Mouse (Mus musculus): ENCODE measurements around the gene Pde6c.

The Pde6c gene

GRCm38 (mm10) chr19:38132481-38132880 is at the start of gene Pde6c:
Pde6c (plus strand) TSS chr19:38132781.
- DNase-seq = no peak

GRCm38 (mm10) chr19:38082931-38083525 is 49.6 kb upstream of the Pde6c start:
- DNase-seq = no peak

DNA sequence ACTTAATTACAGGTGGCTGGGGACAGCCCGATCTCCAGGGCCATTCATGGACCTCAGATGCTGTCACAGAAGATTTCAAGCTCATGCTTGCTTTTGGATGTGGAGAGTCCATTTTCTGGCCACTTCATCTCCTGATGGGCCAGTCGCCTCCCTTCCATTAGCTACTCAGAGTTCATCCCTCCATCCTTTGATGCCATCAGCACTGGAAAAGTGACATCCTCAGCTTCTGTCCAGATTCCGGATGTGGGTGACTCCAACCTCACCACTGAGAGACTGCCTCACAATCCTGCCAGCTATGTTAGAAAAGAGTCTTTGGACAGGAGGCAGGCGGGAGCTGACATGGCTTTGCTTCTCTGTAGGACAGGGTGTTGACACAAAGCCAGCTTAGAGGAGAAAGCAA is 46.7 kb upstream of the Pde6c start:
- DNase-seq = no peak

GRCm38 (mm10) chr19:38086948-38087551 is 45.5 kb upstream of the Pde6c start:
- peak; percentile 28 for DNase-seq

GRCm38 (mm10) chr19:38089358-38089757 is 43.2 kb upstream of the Pde6c start:
- DNase-seq = no peak

DNA sequence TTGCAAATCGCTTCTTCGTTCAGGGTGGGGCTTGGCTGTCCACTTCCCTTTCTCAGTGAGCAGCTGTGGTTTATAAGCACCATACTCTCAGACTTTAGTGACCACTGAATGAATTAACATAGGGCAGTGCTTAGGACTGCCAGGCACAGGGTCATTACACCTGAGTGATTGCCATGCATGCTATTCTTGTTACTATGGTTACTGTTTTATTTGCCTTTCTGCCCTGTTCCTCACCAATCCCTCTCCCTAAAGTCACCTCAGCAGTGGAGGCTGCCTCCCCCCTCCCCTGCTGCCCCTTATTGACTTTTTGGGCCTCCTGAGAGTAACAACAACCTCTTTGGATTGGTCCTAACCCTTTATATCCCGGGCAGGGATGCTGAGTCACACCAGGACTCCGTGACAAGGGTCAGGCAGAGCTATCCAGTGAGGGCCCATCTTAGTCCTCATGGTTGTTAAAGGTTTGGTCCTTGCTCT is 41.0 kb upstream of the Pde6c start:
- no peak for DNase-seq

GRCm38 (mm10) chr19:38096231-38096630 is 36.4 kb upstream of the Pde6c start:
- DNase-seq = no peak

- DNase-seq = peak; percentile 14
Observed at GRCm38 (mm10) chr19:38096858-38097758, 35.5 kb upstream of the Pde6c start, which contains the start of gene Ffar4. Ffar4 (plus strand) TSS chr19:38097071.

GRCm38 (mm10) chr19:38107871-38108270 is 24.7 kb upstream of the Pde6c start:
- no peak for DNase-seq

GRCm38 (mm10) chr19:38109506-38110242 is 22.9 kb upstream of the Pde6c start:
- no peak for DNase-seq

- no peak for DNase-seq
Observed at GRCm38 (mm10) chr19:38111056-38111455, 21.5 kb upstream of the Pde6c start.

- DNase-seq = no peak
Observed at GRCm38 (mm10) chr19:38112575-38112974, 20.0 kb upstream of the Pde6c start.

DNA sequence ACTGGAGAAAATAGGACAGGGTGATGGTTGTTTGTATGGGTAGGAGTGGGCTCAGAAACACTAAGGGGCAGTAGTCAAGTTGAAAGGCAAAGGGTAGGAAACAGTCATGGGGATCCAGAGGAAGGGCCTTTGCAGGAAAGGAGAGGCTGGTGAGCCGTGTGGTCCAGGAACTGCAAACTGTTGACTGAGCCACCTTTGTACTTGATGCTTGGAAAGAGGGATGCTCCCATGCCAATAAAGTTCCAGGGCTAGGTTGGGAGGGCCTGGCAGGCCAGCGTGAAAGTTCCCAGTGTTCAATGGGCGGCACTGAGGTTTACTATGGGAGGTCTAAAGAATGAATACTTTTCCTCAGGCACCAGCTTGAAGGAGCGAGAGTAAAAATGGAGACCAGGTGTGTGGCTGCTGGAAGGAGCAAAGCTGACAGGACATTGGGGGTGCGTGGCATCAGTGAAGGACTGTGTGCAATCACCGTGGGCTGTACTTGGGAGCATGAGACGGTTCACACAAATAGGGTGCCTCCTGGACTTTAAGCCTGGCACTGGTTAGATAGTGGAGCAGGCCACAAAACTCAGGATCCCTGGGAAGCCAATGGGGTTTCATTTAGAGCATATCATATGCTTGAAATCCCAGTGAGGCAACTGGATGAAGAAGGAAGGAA is 17.6 kb upstream of the Pde6c start:
- no peak for DNase-seq

DNA sequence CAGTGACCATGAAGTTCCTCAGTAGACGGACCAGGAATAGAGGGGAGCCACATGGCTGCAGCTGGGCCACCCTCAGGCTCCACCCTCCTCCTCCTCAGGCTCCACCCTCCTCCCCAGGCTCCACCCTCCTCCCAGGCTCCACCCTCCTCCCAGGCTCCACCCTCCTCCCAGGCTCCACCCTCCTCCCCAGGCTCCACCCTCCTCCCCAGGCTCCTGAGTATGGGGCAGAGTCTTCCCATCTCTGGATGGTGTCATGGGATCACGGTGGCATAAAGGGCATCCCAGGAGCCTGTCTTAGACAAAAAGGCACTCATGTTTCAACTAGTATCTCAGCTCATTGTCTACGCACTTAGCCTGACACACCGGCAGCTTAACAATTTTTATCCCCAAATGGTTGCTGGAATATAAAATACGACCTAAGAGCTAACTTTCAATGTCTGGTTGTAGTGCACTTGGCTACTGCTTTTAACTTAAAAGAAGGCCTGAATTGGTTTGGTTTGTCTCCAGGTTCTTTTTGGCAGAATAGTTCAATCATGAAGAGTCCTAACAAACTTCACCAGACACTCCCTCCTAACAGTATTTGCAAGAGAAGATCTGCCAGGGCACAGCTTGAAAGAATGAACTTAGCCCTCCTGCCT is 12.3 kb upstream of the Pde6c start:
- peak; percentile 40 for DNase-seq

DNA sequence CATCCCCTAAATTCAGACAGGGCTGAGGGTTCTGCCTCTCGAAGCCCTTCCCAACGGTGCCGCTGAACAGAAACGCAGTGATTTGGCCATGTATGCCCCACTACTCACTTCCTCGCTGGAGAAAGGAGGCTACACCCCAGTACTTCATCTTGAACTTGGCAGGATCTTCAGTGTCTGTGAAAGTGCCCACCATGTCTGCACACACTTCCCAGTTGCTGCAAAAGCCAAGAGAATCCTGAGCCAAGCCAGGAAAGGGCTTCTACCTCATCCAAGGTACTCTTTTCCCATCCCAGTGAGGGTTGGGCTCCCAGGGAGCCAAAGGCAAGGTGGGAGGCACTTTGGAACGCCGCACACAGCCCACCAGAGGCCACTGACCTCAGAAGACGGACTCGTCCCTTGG is 8.7 kb upstream of the Pde6c start:
- no peak for DNase-seq

GRCm38 (mm10) chr19:38124401-38125218 is 8.0 kb upstream of the Pde6c start:
- DNase-seq = peak; percentile 67

DNA sequence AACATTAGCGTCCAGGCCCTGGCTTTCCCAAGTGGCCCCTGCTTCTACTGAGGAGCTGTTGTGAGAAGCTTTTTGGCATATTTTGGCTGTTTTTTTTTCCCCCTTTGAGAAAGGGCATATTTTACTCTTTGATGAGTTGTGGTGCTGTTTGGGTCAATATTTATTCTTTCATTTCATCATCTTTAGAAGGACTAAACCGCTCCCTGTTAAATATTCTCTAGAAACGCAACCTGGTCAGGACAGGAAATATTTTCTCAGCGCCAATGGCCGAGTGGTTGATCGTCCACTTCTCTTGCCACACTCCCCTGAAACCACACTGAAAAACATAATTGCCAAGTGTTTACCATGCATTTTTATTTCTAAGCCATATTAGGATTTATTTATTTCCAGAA is 7.4 kb upstream of the Pde6c start, which contains the start of gene Rbp4:
Rbp4 (minus strand) TSS at position 63 of the 392 bp plus-strand sequence.
- DNase-seq = no peak

DNA sequence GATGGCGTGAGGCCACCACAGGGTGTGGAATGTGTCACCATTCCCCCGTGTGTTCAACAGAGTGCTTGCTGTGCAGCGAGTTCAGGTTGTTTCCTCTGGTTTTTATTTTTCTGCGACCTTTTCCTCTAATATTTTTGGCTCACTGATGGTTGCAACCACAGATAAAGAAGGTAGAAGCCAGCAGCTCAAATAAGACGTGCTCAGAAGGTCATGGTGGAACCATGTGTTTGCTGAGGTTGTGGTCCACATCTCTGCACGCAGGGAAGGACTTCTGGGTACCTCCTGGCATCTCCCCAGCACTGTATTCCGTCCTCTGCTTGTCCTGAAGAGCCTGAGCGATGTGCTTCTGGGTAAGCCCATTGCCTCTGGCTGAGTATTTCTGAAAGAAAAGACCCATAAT is 5.9 kb upstream of the Pde6c start:
- DNase-seq = no peak

GRCm38 (mm10) chr19:38133986-38134385 is 1.4 kb downstream of the Pde6c start:
- peak; percentile 39 for DNase-seq

DNA sequence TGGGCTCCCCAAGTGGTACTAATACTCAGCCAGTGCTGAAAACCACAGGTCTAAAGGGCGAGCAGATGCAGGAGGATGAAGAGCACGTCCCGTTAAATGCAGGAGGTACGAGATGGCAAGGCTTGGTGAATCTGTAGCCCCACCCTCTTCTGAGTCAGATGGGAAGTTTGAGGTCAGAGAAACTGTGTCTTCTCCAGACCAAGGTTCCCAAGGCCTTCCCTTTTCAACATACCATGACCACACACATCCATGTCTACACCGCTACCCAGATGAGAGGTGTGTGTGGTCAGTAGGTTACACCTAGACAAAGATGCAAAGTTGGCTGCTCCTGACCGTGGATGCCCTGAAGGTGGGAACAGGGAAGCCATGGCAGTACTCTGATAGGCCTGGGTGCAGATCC is 2.2 kb downstream of the Pde6c start:
- DNase-seq = no peak

Measured in liver (tissue).